Mouse (Mus musculus) heart, postnatal 0 days (tissue): ENCODE results near the gene Igsf21. TPM values are rescaled to one million over a fixed set of nuclear protein-coding genes. Genes with fewer than 3 reads are reported as not detected.

ENCODE experiments used
- ATAC-seq: fragments of 200-750 bp; cut with Nextera tagmentation; 2 replicates; pipeline ENCODE4 v1.8.0; 2017; ENCODE audit warnings: low read depth, moderate number of reproducible peaks, moderate library complexity; ENCODE audit not compliant: insufficient read depth
- DNase-seq: peaks from one replicate; pipeline ENCODE4 v3.0.0-alpha.2; 2016; ENCODE audit warnings: low spot score
- H3K27ac ChIP-seq: fragments of 300-500 bp; sonication (generic); 2 replicates; pipeline ENCODE4 v1.5.1; 2014; ENCODE audit warnings: low read depth, mild to moderate bottlenecking
- H3K27me3 ChIP-seq: fragments of 300-500 bp; sonication (generic); 2 replicates; pipeline ENCODE4 v1.6.1; 2014; ENCODE audit warnings: low read length, mixed read lengths; ENCODE audit not compliant: control insufficient read depth, insufficient read depth
- H3K36me3 ChIP-seq: fragments of 300-500 bp; sonication (generic); replicated peaks from 2 replicates; pipeline ENCODE4 v1.6.1; 2014; ENCODE audit warnings: low read length, mixed read lengths; ENCODE audit not compliant: control insufficient read depth, insufficient read depth
- H3K4me1 ChIP-seq: fragments of 300-500 bp; sonication (generic); 2 replicates; pipeline ENCODE4 v1.6.1; 2014; ENCODE audit warnings: antibody characterized with exemption; ENCODE audit not compliant: control insufficient read depth, insufficient read depth
- H3K4me2 ChIP-seq: fragments of 300-500 bp; sonication (generic); 2 replicates; pipeline ENCODE4 v1.6.1; 2014; ENCODE audit warnings: low read depth, mild to moderate bottlenecking, low read length, moderate library complexity
- H3K4me3 ChIP-seq: fragments of 300-500 bp; sonication (generic); 2 replicates; pipeline ENCODE4 v1.5.1; 2014; ENCODE audit warnings: low read depth, low read length
- H3K9ac ChIP-seq: fragments of 300-500 bp; sonication (generic); replicated peaks from 2 replicates; pipeline ENCODE4 v1.6.1; 2014; ENCODE audit warnings: low read depth, low read length, mixed read lengths
- H3K9me3 ChIP-seq: fragments of 300-500 bp; sonication (generic); replicated peaks from 2 replicates; pipeline ENCODE4 v1.6.1; 2016; ENCODE audit warnings: low read length; ENCODE audit not compliant: control insufficient read depth
- CTCF ChIP-seq: IDR thresholded peaks from 2 replicates; pipeline ENCODE4 v1.5.1; 2016; ENCODE audit warnings: antibody characterized with exemption, control low read depth, low read depth
- EP300 ChIP-seq: IDR thresholded peaks from 2 replicates; pipeline ENCODE4 v1.6.1; 2016; ENCODE audit warnings: antibody characterized with exemption, low read depth
- WGBS: fragments of 180-500 bp; shearing (Covaris S2); extraction: QIAGEN DNeasy Blood & Tissue Kit; methylation state at CpG from one replicate; pipeline ENCODE4 v1.1.7; 2014; 5-methylcytosine and 5-hydroxymethylcytosine counted together
- polyA plus RNA-seq: library from polyadenylated mRNA; unstranded; fragments of >200 nt; fragmentation: Nextera tagmentation; extraction: Ambion mirVana; gene quantifications from 2 replicates; pipeline ENCODE4 v1.2.1, GENCODE M21; 2015
- total RNA-seq: library from RNA; depleted of rRNA; stranded (reverse); fragments of >200 nt; gene quantifications from 2 replicates; pipeline ENCODE4 v1.2.3, GENCODE M21; 2014; ENCODE audit warnings: low replicate concordance

The Igsf21 gene
- total and polyA plus RNA-seq, 2 experiments from 2014 or later: 0.05 TPM; not detected in 1

GRCm38 (mm10) chr4:140091693-140092092 lies 154.9 kb downstream of the Igsf21 start:
- Histone ChIP-seq H3K4me2 (no peak overlapping the region), H3K4me3 (no peak overlapping the region), H3K27ac (no peak overlapping the region), H3K27me3 (no peaks in the 10 kb centered on the region), H3K36me3 (no peaks in the 10 kb centered on the region), H3K9me3 (no peaks in the 10 kb centered on the region), H3K9ac (no peak overlapping the region), H3K4me1 (no peaks in the 10 kb centered on the region)
- DNase-seq (no peak), ATAC-seq (no peak)
- 67% methylated on average over 3 of the region's 3 CpGs for WGBS
- TF ChIP-seq EP300 (no peak), CTCF (no peak)

GRCm38 (mm10) chr4:140089676-140090075 lies 156.9 kb downstream of the Igsf21 start:
- H3K27me3 ChIP-seq: no peaks in the 10 kb centered on the region
- TF ChIP-seq EP300: no peak
- no peak for TF ChIP-seq CTCF
- no peaks in the 10 kb centered on the region for H3K36me3 ChIP-seq
- H3K27ac ChIP-seq: no peak overlapping the region
- DNase-seq (no peak), ATAC-seq (no peak)
- H3K4me3 ChIP-seq: no peak overlapping the region
- no peaks in the 10 kb centered on the region for H3K9me3 ChIP-seq
- no peak overlapping the region for H3K4me2 ChIP-seq
- WGBS: 75% methylated on average over 4 of the region's 4 CpGs
- H3K9ac ChIP-seq: no peak overlapping the region
- H3K4me1 ChIP-seq: 0 out of 2 replicates have a peak, but pooled peaks cover 2% of the 10 kb centered on the region

GRCm38 (mm10) chr4:140088711-140089440 lies 157.7 kb downstream of the Igsf21 start:
- Histone ChIP-seq H3K27me3 (no peaks in the 10 kb centered on the region), H3K4me3 (no peak overlapping the region), H3K4me1 (0 out of 2 replicates have a peak, but pooled peaks cover 3% of the 10 kb centered on the region), H3K36me3 (no peaks in the 10 kb centered on the region), H3K9ac (no peak overlapping the region), H3K4me2 (no peak overlapping the region), H3K27ac (no peak overlapping the region), H3K9me3 (no peaks in the 10 kb centered on the region)
- no peak for DNase-seq
- no peak for ATAC-seq
- 76% methylated on average over 12 of the region's 12 CpGs for WGBS
- TF ChIP-seq EP300 (no peak), CTCF (no peak)

- Histone ChIP-seq H3K4me2 (no peak overlapping the region), H3K9me3 (no peaks in the 10 kb centered on the region), H3K36me3 (no peaks in the 10 kb centered on the region), H3K4me1 (0 out of 2 replicates have a peak, but pooled peaks cover 3% of the 10 kb centered on the region), H3K4me3 (no peak overlapping the region), H3K27me3 (no peaks in the 10 kb centered on the region), H3K9ac (no peak overlapping the region), H3K27ac (no peak overlapping the region)
- no peak for TF ChIP-seq EP300
- no peak for TF ChIP-seq CTCF
- DNase-seq: no peak
- no peak for ATAC-seq
- 48% methylated on average over 7 of the region's 7 CpGs for whole genome bisulfite sequencing
These were observed 160.4 kb downstream of the Igsf21 start for GRCm38 (mm10) chr4:140086192-140086591.

- no peak overlapping the region for H3K9ac ChIP-seq
- H3K4me2 ChIP-seq: no peak overlapping the region
- 31% methylated on average over 11 of the region's 11 CpGs for WGBS
- no peak overlapping the region for H3K4me3 ChIP-seq
- TF ChIP-seq CTCF (no peak), EP300 (no peak)
- DNase-seq: no peak
- peak; percentile 49; the same call in 1 of the 2 replicates for ATAC-seq
- H3K9me3 ChIP-seq: no peaks in the 10 kb centered on the region
- H3K27me3 ChIP-seq: no peaks in the 10 kb centered on the region
- no peak overlapping the region for H3K27ac ChIP-seq
- 0 out of 2 replicates have a peak, but pooled peaks cover 3% of the 10 kb centered on the region for H3K4me1 ChIP-seq
- H3K36me3 ChIP-seq: no peaks in the 10 kb centered on the region
These were observed 162.0 kb downstream of the Igsf21 start for GRCm38 (mm10) chr4:140084521-140085011.
